Mouse (Mus musculus) liver, embryonic 13.5 days (tissue): Measurements from ENCODE around the gene Slc38a4. TPM values are rescaled to one million over a fixed set of nuclear protein-coding genes. Genes with fewer than 3 reads are reported as not detected.

Source experiments
- ATAC-seq: fragments of 200-750 bp; cut with Nextera tagmentation; 2 replicates; pipeline ENCODE4 v1.8.0; 2017; ENCODE audit warnings: low read depth, mild to moderate bottlenecking, moderate number of reproducible peaks, moderate library complexity
- DNase-seq: peaks from one replicate; pipeline ENCODE4 v3.0.0; 2022
- H3K27ac ChIP-seq: fragments of 300-500 bp; sonication (generic); 2 replicates; pipeline ENCODE4 v1.5.1; 2015; ENCODE audit warnings: moderate library complexity, mild to moderate bottlenecking, inconsistent platforms
- H3K27me3 ChIP-seq: fragments of 300-500 bp; sonication (generic); 2 replicates; pipeline ENCODE4 v1.6.1; 2015; ENCODE audit warnings: mild to moderate bottlenecking, inconsistent platforms
- H3K36me3 ChIP-seq: fragments of 300-500 bp; sonication (generic); 2 replicates; pipeline ENCODE4 v1.6.1; 2015; ENCODE audit warnings: mild to moderate bottlenecking, inconsistent platforms
- H3K4me1 ChIP-seq: fragments of 300-500 bp; sonication (generic); replicated peaks from 2 replicates; pipeline ENCODE4 v1.6.1; 2015; ENCODE audit warnings: inconsistent platforms
- H3K4me2 ChIP-seq: fragments of 300-500 bp; sonication (generic); 2 replicates; pipeline ENCODE4 v1.6.1; 2015; ENCODE audit warnings: inconsistent platforms, mild to moderate bottlenecking, moderate library complexity
- H3K4me3 ChIP-seq: fragments of 300-500 bp; sonication (generic); replicated peaks from 2 replicates; pipeline ENCODE4 v1.5.1; 2015; ENCODE audit warnings: mild to moderate bottlenecking, inconsistent platforms
- H3K9ac ChIP-seq: fragments of 300-500 bp; sonication (generic); 2 replicates; pipeline ENCODE4 v1.6.1; 2015; ENCODE audit warnings: mild to moderate bottlenecking, inconsistent platforms
- H3K9me3 ChIP-seq: fragments of 300-500 bp; sonication (generic); replicated peaks from 2 replicates; pipeline ENCODE4 v1.6.1; 2016; ENCODE audit warnings: inconsistent platforms
- WGBS: fragments of 180-500 bp; shearing (Covaris S2); methylation state at CpG from one replicate; pipeline ENCODE4 v1.1.7; 2015; ENCODE audit not compliant: insufficient replicate concordance; 5-methylcytosine and 5-hydroxymethylcytosine counted together
- polyA plus RNA-seq: library from polyadenylated mRNA; unstranded; fragments of >200 nt; fragmentation: Nextera tagmentation; extraction: Ambion mirVana; gene quantifications from 2 replicates; pipeline ENCODE4 v1.2.1, GENCODE M21; 2015

Slc38a4 gene
- polyA plus RNA-seq, 1 experiment from 2014 or later, result 38.3 TPM

DNA sequence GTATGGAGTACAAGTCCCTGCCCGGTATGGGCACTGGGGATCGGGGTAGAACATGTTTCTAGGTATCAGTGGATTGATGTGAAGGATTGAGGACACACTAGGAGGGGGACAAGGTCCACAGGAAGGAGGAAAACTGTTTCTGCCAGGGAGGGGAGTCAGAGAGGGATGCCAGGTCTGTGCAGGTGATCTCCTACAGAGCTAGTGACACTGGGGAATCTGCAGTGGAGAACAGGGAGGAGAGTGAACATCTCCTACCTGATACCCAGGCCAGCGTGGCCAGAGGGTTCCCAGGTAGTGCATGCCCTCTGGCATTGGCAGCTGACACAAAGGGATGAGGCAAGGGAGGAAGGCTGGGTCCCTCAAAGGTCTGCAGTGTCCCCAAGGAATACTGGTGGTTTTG lies 89.4 kb downstream of the Slc38a4 start:
- WGBS, result 74% methylated on average over 3 of the region's 3 CpGs
- DNase-seq (no peak), ATAC-seq (no peak)

DNA sequence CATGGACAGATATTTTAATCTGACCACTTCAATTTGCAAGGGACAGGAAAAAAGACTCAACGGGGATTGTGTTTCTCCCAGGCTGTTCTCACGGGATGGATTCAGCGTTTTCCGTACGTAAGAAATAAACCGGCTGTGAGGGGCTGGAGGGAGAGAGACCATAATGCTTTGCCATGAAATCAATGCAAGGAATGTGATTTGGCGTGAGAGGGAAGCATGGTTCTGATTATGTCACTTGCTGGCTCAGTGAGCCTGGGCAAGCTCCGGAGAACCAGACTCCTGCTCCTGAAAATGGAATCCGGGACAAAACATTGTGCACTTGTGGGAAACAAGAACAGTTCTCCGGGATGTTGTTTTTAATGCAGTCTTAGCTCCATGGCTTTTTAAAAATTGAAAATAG lies 92.0 kb downstream of the Slc38a4 start:
- Histone ChIP-seq H3K36me3 (no peaks in the 10 kb centered on the region), H3K4me1 (no peaks in the 10 kb centered on the region), H3K4me2 (no peak overlapping the region), H3K4me3 (no peak overlapping the region), H3K9me3 (no peaks in the 10 kb centered on the region), H3K27ac (no peak overlapping the region), H3K9ac (no peak overlapping the region), H3K27me3 (no peaks in the 10 kb centered on the region)
- 75% methylated on average over 10 of the region's 10 CpGs for WGBS
- ATAC-seq (no peak), DNase-seq (no peak)

More for the DNA sequence above, 89.4 kb downstream of the Slc38a4 start:
- Histone ChIP-seq H3K9ac (no peak overlapping the region), H3K4me3 (no peak overlapping the region), H3K36me3 (no peaks in the 10 kb centered on the region), H3K9me3 (no peaks in the 10 kb centered on the region), H3K27me3 (no peaks in the 10 kb centered on the region), H3K27ac (no peak overlapping the region), H3K4me2 (no peak overlapping the region), H3K4me1 (no peaks in the 10 kb centered on the region)

DNA sequence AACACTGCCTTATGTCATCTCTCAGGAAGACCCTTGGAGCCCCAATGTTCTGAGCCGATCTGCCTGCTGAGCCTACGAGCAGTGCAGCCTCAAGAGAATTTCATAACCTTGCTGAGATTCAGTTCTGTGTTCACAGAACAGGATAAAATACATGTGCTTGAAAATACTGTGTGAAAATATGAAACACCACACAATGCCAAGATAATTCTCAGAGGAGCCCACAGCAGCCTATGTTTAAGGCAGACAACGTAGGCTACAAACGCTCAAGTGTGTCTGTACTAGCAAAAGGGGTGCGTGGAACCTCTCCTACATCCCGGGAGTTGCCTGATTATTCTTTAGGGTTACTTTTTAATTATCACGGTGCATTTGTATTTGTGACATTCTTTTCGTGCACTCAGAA lies 92.4 kb downstream of the Slc38a4 start:
- Histone ChIP-seq H3K4me1 (no peaks in the 10 kb centered on the region), H3K27me3 (no peaks in the 10 kb centered on the region), H3K4me3 (no peak overlapping the region), H3K27ac (no peak overlapping the region), H3K9me3 (no peaks in the 10 kb centered on the region), H3K4me2 (no peak overlapping the region), H3K36me3 (no peaks in the 10 kb centered on the region), H3K9ac (no peak overlapping the region)
- DNase-seq (no peak), ATAC-seq (no peak)
- WGBS, result 68% methylated on average over 8 of the region's 8 CpGs

DNA sequence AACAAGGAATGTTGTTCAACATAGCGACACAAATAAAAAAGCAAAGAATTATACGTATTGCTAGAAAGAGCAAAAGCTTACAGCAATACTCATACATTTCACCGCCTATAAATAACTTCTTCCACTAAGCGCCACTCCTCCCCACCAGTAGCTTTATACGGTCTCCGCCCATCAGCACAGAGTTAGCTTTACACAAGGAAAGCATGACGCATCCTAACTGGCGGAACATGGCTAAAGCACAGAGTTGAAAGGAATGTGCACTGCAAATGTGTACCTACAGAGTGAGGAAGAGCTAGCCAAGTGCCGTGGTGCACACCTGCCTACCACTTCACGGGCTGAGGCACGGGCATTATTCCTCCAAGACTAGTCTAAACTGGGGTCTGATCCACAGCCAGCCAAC lies 95.4 kb downstream of the Slc38a4 start:
- Histone ChIP-seq H3K9ac (no peak overlapping the region), H3K27ac (no peak overlapping the region), H3K36me3 (no peaks in the 10 kb centered on the region), H3K4me3 (no peak overlapping the region), H3K9me3 (no peaks in the 10 kb centered on the region), H3K27me3 (no peaks in the 10 kb centered on the region), H3K4me2 (no peak overlapping the region), H3K4me1 (no peaks in the 10 kb centered on the region)
- ATAC-seq (no peak), DNase-seq (no peak)
- WGBS, result 80% methylated on average over 11 of the region's 11 CpGs

DNA sequence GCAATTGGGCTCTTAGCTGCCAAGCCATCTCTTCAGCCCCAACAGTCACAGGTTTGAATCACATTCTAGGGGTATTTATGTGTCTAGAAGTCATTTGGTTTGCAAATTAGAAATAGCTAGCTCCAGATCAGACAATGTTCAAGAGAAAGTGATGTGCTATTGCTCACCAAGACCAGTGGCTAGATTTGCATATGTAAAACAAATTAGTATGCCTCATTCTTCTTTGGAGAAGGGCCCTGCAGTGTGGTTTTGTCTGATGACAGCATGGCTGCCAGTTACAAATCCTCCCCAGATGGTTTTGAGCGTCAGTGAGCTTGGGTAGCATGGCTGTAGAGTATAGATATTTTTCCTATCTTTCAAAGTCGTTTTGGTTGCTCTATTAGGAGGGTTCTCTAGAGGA lies 96.5 kb downstream of the Slc38a4 start:
- Histone ChIP-seq H3K27ac (no peak overlapping the region), H3K27me3 (0 out of 2 replicates have a peak, but pooled peaks cover 2% of the 10 kb centered on the region), H3K36me3 (no peaks in the 10 kb centered on the region)

DNA sequence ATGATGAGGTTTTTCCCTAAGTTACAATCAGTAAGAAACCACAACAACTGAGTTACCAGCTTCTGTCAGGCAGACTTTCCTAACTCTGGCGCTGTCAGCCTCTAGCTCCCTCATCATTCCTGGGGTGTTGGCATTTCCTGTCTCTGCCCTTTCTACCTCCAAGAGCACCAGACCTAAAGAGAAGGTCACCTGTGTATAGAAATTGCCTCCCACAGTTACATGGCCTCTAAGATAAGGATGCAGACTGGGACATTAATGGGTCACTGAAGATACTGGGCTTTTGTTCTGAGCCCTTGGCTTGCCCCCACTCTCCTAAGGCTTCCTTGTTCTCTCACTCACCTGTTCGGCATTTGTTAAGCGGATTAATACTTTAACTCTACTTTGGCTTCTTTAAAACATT lies 99.1 kb downstream of the Slc38a4 start:
- H3K9me3 ChIP-seq, result no peaks in the 10 kb centered on the region
- H3K27me3 ChIP-seq, result 0 out of 2 replicates have a peak, but pooled peaks cover 8% of the 10 kb centered on the region
- no peaks in the 10 kb centered on the region for H3K4me1 ChIP-seq
- H3K9ac ChIP-seq, result no peak overlapping the region
- no peaks in the 10 kb centered on the region for H3K36me3 ChIP-seq
- H3K4me2 ChIP-seq, result no peak overlapping the region
- H3K27ac ChIP-seq, result no peak overlapping the region
- no peak for ATAC-seq
- no peak overlapping the region for H3K4me3 ChIP-seq
- DNase-seq, result no peak
- WGBS, result 56% methylated on average over 3 of the region's 3 CpGs

More for the DNA sequence above, 96.5 kb downstream of the Slc38a4 start:
- no peak for ATAC-seq
- no peak overlapping the region for H3K4me2 ChIP-seq
- no peak overlapping the region for H3K4me3 ChIP-seq
- no peaks in the 10 kb centered on the region for H3K9me3 ChIP-seq
- H3K4me1 ChIP-seq, result no peaks in the 10 kb centered on the region
- 46% methylated on average over 2 of the region's 2 CpGs for WGBS
- DNase-seq, result no peak
- H3K9ac ChIP-seq, result no peak overlapping the region

DNA sequence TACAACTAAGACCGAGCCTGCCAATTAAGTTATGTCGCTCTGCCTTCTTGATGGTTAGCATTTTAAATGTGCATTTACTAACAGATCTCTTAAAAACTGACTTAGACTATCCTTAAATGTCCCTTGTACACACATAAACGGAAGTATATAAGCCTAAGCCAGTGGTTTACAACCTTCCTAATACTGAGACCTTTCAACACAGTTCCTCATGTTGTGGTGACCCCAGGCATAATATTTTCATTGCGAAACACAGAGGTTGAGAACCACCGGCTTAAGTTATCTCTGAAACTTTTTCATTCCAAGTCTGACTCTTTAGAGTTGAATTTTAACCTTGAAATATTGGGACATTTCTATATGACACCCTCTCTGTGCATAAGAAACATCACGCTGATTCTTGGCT lies 101.4 kb downstream of the Slc38a4 start:
- H3K4me1 ChIP-seq, result no peaks in the 10 kb centered on the region
- H3K36me3 ChIP-seq, result no peaks in the 10 kb centered on the region
- 0 out of 2 replicates have a peak, but pooled peaks cover 8% of the 10 kb centered on the region for H3K27me3 ChIP-seq
- DNase-seq (no peak), ATAC-seq (no peak)
- H3K4me3 ChIP-seq, result no peak overlapping the region
- no peak overlapping the region for H3K9ac ChIP-seq
- H3K27ac ChIP-seq, result no peak overlapping the region
- no peak overlapping the region for H3K4me2 ChIP-seq
- H3K9me3 ChIP-seq, result no peaks in the 10 kb centered on the region
- WGBS, result 62% methylated on average over 6 of the region's 6 CpGs

DNA sequence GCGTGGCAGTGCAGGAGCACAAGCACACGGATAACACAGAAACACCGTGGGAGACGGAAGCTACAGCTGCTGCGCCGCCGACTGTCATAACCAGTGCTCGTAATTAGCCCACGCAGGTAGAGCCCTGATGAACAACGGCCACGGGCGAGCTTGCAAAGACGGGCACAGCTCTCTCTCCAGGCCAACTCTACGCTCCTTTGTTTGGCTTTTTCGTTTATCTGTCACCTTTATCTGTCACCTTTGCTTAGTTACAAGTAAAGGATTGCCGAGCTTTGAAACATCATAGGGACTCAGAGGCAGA lies 101.9 kb downstream of the Slc38a4 start:
- no peak for DNase-seq

DNA sequence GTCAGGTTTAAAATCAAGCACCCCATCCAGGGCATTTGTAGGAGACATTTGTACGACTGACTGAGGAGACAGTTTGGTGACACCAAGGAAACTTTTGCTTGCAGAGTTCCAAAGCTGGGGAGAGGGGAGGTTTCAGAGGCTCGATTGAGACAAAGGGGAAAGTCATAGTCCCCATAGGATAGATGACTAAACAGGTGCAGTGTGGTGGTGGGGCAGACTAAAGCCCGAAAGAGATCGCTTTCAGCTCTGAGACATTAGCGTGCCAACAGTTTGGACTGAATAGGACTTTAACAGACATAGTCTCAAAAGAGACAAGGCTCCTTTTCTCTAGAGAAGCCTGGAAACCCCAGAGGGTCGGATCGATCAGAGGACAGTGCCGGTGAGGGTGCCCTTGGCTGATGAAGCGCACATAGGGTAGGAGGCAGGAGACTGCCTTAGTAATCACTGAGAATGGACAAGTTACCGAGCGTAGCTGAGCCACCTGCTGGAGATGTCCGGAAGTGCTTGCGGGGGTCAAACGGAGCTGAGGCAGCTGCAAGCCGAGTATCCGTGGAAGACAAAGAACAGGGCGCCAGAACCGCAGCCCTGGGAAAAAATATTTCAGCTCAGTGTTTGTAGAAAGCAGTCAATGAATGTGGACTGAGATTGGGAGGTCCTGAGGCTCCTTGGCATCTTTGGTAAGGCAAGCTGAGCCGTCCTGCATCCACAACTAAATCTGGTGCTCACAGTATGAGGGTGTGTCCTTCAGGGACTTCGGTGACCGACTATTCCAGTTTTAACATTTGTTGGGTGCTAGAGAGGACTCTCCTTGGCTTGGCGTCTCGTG lies 102.4 kb downstream of the Slc38a4 start:
- ATAC-seq, result 0 out of 2 replicates have a peak, but pooled peaks have one; percentile 36

More for the DNA sequence above, 101.9 kb downstream of the Slc38a4 start:
- Histone ChIP-seq H3K9me3 (no peaks in the 10 kb centered on the region), H3K27ac (no peak overlapping the region), H3K9ac (no peak overlapping the region), H3K4me3 (peak overlapping the region; percentile 19; the same call in 1 of the 2 replicates), H3K27me3 (0 out of 2 replicates have a peak, but pooled peaks cover 8% of the 10 kb centered on the region), H3K36me3 (no peaks in the 10 kb centered on the region), H3K4me1 (no peaks in the 10 kb centered on the region), H3K4me2 (peak overlapping the region; percentile 48)
- 50% methylated on average over 16 of the region's 16 CpGs for WGBS
- no peak for ATAC-seq

DNA sequence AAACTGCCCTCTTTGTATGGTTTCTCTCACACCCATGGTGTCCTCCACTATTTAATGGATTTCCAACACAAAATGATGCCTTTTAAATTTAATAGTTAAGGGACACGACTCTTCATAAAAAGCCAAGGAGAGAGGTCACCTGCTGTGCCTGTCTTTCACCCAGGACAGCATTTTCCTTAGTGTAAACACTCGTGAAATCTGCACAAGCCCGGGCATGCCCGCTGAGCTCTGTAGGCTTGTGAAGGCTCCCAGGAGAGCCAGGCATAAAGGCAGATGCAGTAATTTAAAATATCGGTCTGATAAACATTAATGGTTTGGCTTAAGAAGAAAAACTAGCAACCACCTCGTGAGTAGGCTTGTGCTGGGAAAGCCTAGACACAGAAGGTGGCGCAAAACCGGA lies 103.3 kb downstream of the Slc38a4 start:
- 54% methylated on average over 8 of the region's 8 CpGs for WGBS
- Histone ChIP-seq H3K4me1 (0 out of 2 replicates have a peak, but pooled peaks cover 2% of the 10 kb centered on the region), H3K36me3 (no peaks in the 10 kb centered on the region), H3K27me3 (0 out of 2 replicates have a peak, but pooled peaks cover 8% of the 10 kb centered on the region), H3K4me2 (no peak overlapping the region), H3K4me3 (no peak overlapping the region), H3K27ac (no peak overlapping the region), H3K9ac (no peak overlapping the region), H3K9me3 (no peaks in the 10 kb centered on the region)
- no peak for DNase-seq
- ATAC-seq, result no peak

More for the DNA sequence above, 102.4 kb downstream of the Slc38a4 start:
- Histone ChIP-seq H3K9ac (no peak overlapping the region), H3K27me3 (0 out of 2 replicates have a peak, but pooled peaks cover 8% of the 10 kb centered on the region), H3K27ac (no peak overlapping the region), H3K4me2 (peak overlapping the region; percentile 48), H3K9me3 (no peaks in the 10 kb centered on the region), H3K4me1 (no peaks in the 10 kb centered on the region), H3K4me3 (peak overlapping the region; percentile 19; the same call in 1 of the 2 replicates), H3K36me3 (no peaks in the 10 kb centered on the region)
- DNase-seq, result no peak
- 25% methylated on average over 23 of the region's 23 CpGs for WGBS

DNA sequence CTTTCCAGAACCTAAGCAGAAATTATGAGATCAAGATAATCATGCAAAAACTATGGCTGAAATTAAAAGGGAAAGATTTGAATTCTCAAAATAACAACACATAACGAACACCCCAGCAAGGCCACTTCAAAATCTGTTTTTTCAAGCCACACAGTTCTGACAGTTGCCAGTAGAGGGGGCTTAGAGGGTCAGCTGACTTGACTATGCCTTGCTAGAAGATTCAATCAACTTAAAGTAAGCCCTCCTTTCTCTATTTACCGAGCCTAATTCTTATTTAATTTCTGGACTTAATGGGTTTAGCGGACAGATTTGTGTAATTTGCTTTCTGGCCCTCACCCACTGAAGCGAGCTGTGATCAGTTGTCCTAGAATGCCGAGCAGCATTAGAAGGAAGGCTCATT lies 104.0 kb downstream of the Slc38a4 start:
- Histone ChIP-seq H3K36me3 (no peaks in the 10 kb centered on the region), H3K27ac (no peak overlapping the region), H3K4me2 (no peak overlapping the region), H3K4me1 (0 out of 2 replicates have a peak, but pooled peaks cover 3% of the 10 kb centered on the region), H3K27me3 (0 out of 2 replicates have a peak, but pooled peaks cover 8% of the 10 kb centered on the region), H3K4me3 (no peak overlapping the region), H3K9ac (no peak overlapping the region), H3K9me3 (no peaks in the 10 kb centered on the region)
- WGBS, result 56% methylated on average over 5 of the region's 5 CpGs
- no peak for DNase-seq
- no peak for ATAC-seq

DNA sequence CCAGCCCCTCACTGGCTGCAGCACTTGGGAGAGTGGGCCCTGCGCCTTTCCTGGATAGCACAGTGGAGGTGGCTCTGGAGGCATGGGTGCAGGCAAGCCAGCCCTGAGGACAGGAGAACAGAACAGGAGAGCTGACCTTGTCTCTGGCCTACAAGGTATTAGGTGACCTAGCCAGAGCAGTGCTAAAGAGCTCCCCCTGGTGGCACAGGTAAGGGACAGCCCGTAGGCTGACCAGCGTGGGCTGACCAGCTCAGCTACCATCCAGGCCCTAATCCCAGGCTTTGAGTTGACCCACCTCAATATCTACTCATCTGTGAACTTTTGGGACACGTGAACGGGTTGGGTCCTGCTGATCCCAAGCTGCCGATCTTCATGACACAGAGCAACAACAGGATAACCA lies 107.3 kb downstream of the Slc38a4 start:
- Histone ChIP-seq H3K9ac (no peak overlapping the region), H3K27me3 (no peaks in the 10 kb centered on the region), H3K4me1 (0 out of 2 replicates have a peak, but pooled peaks cover 3% of the 10 kb centered on the region), H3K4me3 (no peak overlapping the region), H3K36me3 (no peaks in the 10 kb centered on the region), H3K4me2 (no peak overlapping the region), H3K9me3 (no peaks in the 10 kb centered on the region), H3K27ac (no peak overlapping the region)
- peak; percentile 48; the same call in 1 of the 2 replicates for ATAC-seq
- WGBS, result 61% methylated on average over 6 of the region's 6 CpGs
- DNase-seq, result peak; percentile 15
